Mouse (Mus musculus): ENCODE data around the gene Tbl3. TPM values are rescaled to one million over a fixed set of nuclear protein-coding genes. Genes with fewer than 3 reads are reported as not detected.
A peak's percentile ranks its signal among the peaks of the same experiment; 100 is the strongest.

Tbl3 gene
- polyA plus RNA-seq, 1 experiment from 2014 or later, result 50.5 TPM

GRCm38 (mm10) chr17:24744381-24744780, 36.9 kb upstream of the Tbl3 start:
- no peak overlapping the region for H3K9ac ChIP-seq (ENCODE audit: low read depth, low read length)
- no peaks in the 10 kb centered on the region for H3K4me1 ChIP-seq (replicated peaks; ENCODE audit: insufficient read depth, low read length)
- no peak overlapping the region for H3K4me2 ChIP-seq (ENCODE audit: low read length)
- DNase-seq (ENCODE audit: low spot score) (no peak), ATAC-seq (replicated peaks; ENCODE audit: low FRiP score, low read depth) (no peak)
- no peak overlapping the region for H3K4me3 ChIP-seq (replicated peaks; ENCODE audit: low read depth, low read length)
- 77% methylated on average over 3 of the region's 3 CpGs for WGBS
- no peaks in the 10 kb centered on the region for H3K27me3 ChIP-seq (ENCODE audit: insufficient read depth, low read length)
- no peak overlapping the region for H3K27ac ChIP-seq
- no peaks in the 10 kb centered on the region for H3K36me3 ChIP-seq (ENCODE audit: insufficient read depth, low read length)
- no peak for TF ChIP-seq CTCF (IDR thresholded peaks at IDR 0.05; ENCODE audit: low read depth)
- H3K9me3 ChIP-seq (replicated peaks; ENCODE audit: low read length), result no peaks in the 10 kb centered on the region

- no peak overlapping the region for H3K4me2 ChIP-seq (ENCODE audit: low read length)
- WGBS, result 69% methylated on average over 5 of the region's 5 CpGs
- no peaks in the 10 kb centered on the region for H3K36me3 ChIP-seq (ENCODE audit: insufficient read depth, low read length)
- H3K27me3 ChIP-seq (ENCODE audit: insufficient read depth, low read length), result no peaks in the 10 kb centered on the region
- H3K9ac ChIP-seq (ENCODE audit: low read depth, low read length), result no peak overlapping the region
- DNase-seq (ENCODE audit: low spot score) (no peak), ATAC-seq (replicated peaks; ENCODE audit: low FRiP score, low read depth) (no peak)
- no peak for TF ChIP-seq CTCF (IDR thresholded peaks at IDR 0.05; ENCODE audit: low read depth)
- no peaks in the 10 kb centered on the region for H3K9me3 ChIP-seq (replicated peaks; ENCODE audit: low read length)
- H3K4me3 ChIP-seq (replicated peaks; ENCODE audit: low read depth, low read length), result no peak overlapping the region
- no peak overlapping the region for H3K27ac ChIP-seq
- H3K4me1 ChIP-seq (replicated peaks; ENCODE audit: insufficient read depth, low read length), result no peaks in the 10 kb centered on the region
These were observed 36.4 kb upstream of the Tbl3 start for GRCm38 (mm10) chr17:24743896-24744295.

DNA sequence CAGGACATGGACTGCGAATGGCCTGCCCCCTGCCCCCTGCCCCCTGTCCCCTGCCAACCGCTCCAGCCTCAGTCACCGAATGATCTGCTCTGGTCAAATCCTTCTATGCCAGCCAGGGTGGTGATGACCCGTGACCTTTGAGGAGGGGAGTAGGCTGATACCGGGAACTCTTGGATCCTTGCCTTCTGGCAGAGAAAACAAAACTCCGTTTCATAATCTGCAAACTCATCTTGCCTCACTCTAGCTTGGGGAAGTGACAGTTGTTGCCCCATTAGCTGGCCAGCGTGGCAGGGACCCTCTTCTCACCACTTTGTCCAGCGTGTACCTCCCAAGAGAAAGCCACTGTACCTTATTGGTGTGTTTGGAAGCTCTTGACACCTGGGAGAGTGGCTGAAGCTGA, 34.8 kb upstream of the Tbl3 start:
- TF ChIP-seq CTCF (IDR thresholded peaks at IDR 0.05; ENCODE audit: low read depth), result no peak
- H3K4me3 ChIP-seq (replicated peaks; ENCODE audit: low read depth, low read length), result no peak overlapping the region
- H3K4me1 ChIP-seq (replicated peaks; ENCODE audit: insufficient read depth, low read length), result peaks cover 1% of the 10 kb centered on the region; the same call in 1 of the 2 replicates
- H3K9ac ChIP-seq (ENCODE audit: low read depth, low read length), result no peak overlapping the region
- no peaks in the 10 kb centered on the region for H3K27me3 ChIP-seq (ENCODE audit: insufficient read depth, low read length)
- no peak for DNase-seq (ENCODE audit: low spot score)
- no peak for ATAC-seq (replicated peaks; ENCODE audit: low FRiP score, low read depth)
- 76% methylated on average over 8 of the region's 8 CpGs for WGBS
- H3K36me3 ChIP-seq (ENCODE audit: insufficient read depth, low read length), result no peaks in the 10 kb centered on the region
- no peak overlapping the region for H3K27ac ChIP-seq
- no peaks in the 10 kb centered on the region for H3K9me3 ChIP-seq (replicated peaks; ENCODE audit: low read length)
- H3K4me2 ChIP-seq (ENCODE audit: low read length), result no peak overlapping the region

DNA sequence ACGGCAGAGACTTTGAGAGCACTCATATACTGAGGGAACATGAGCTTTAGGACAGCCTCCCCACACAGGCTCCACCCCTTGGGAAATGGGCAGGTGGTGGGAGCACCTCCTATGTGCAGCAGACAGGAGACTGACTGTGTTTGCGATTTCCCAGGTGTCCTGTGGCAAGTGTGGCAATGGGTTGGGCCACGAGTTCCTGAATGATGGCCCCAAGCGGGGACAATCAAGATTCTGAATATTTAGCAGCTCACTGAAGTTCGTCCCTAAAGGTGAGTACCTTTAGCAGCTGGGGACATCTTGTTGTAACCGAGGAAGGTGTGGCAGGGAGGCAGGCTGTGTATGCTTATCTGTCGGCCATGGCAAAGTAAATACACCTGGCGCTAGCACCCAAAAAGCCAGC, 32.5 kb upstream of the Tbl3 start:
- 87% methylated on average over 8 of the region's 8 CpGs for WGBS
- TF ChIP-seq CTCF (IDR thresholded peaks at IDR 0.05; ENCODE audit: low read depth), result no peak
- no peak overlapping the region for H3K4me3 ChIP-seq (replicated peaks; ENCODE audit: low read depth, low read length)
- no peaks in the 10 kb centered on the region for H3K9me3 ChIP-seq (replicated peaks; ENCODE audit: low read length)
- H3K36me3 ChIP-seq (ENCODE audit: insufficient read depth, low read length), result no peaks in the 10 kb centered on the region
- H3K27ac ChIP-seq, result no peak overlapping the region
- no peak for ATAC-seq (replicated peaks; ENCODE audit: low FRiP score, low read depth)
- no peak overlapping the region for H3K4me2 ChIP-seq (ENCODE audit: low read length)
- DNase-seq (ENCODE audit: low spot score), result no peak
- no peak overlapping the region for H3K9ac ChIP-seq (ENCODE audit: low read depth, low read length)
- no peaks in the 10 kb centered on the region for H3K27me3 ChIP-seq (ENCODE audit: insufficient read depth, low read length)
- peaks cover 13% of the 10 kb centered on the region for H3K4me1 ChIP-seq (replicated peaks; ENCODE audit: insufficient read depth, low read length)

DNA sequence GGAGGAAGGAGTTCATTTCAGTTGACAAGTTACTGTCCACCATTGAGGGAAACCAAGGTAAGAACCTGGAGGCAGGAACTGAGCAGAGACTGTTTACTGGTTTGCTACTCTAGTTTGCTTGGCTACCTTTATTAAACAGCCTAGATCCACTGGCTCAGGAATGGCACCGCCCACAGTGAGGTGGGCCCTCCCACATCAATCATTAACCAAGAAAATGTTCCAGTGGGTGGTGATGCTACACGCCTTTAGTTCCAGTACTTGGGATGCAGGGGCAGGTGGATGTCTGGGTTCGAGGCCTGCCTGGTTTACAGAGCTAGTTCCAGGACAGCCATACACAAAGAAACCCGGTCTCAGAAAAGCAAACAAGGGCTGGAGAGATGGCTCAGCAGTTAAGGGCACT, 30.8 kb upstream of the Tbl3 start:
- peaks cover 13% of the 10 kb centered on the region for H3K4me1 ChIP-seq (replicated peaks; ENCODE audit: insufficient read depth, low read length)
- H3K36me3 ChIP-seq (ENCODE audit: insufficient read depth, low read length), result no peaks in the 10 kb centered on the region
- no peak for TF ChIP-seq CTCF (IDR thresholded peaks at IDR 0.05; ENCODE audit: low read depth)
- no peak overlapping the region for H3K4me3 ChIP-seq (replicated peaks; ENCODE audit: low read depth, low read length)
- WGBS, result 74% methylated on average over 4 of the region's 4 CpGs
- H3K27me3 ChIP-seq (ENCODE audit: insufficient read depth, low read length), result no peaks in the 10 kb centered on the region
- no peak overlapping the region for H3K9ac ChIP-seq (ENCODE audit: low read depth, low read length)
- no peak for DNase-seq (ENCODE audit: low spot score)
- H3K4me2 ChIP-seq (ENCODE audit: low read length), result no peak overlapping the region
- no peak for ATAC-seq (replicated peaks; ENCODE audit: low FRiP score, low read depth)
- no peak overlapping the region for H3K27ac ChIP-seq
- H3K9me3 ChIP-seq (replicated peaks; ENCODE audit: low read length), result no peaks in the 10 kb centered on the region

- no peak for ATAC-seq (replicated peaks; ENCODE audit: low FRiP score, low read depth)
- no peak for DNase-seq (ENCODE audit: low spot score)
- Histone ChIP-seq H3K36me3 (ENCODE audit: insufficient read depth, low read length) (no peaks in the 10 kb centered on the region), H3K27me3 (ENCODE audit: insufficient read depth, low read length) (no peaks in the 10 kb centered on the region), H3K4me3 (replicated peaks; ENCODE audit: low read depth, low read length) (peak overlapping the region; percentile 66), H3K4me2 (ENCODE audit: low read length) (peak overlapping the region; percentile 94), H3K4me1 (replicated peaks; ENCODE audit: insufficient read depth, low read length) (peaks cover 13% of the 10 kb centered on the region), H3K9ac (ENCODE audit: low read depth, low read length) (peak overlapping the region; percentile 70), H3K9me3 (replicated peaks; ENCODE audit: low read length) (no peaks in the 10 kb centered on the region), H3K27ac (peak overlapping the region; percentile 72; the same call in 1 of the 2 replicates)
- TF ChIP-seq CTCF (IDR thresholded peaks at IDR 0.05; ENCODE audit: low read depth), result peak; percentile 32; the same call in 1 of the 2 replicates
- WGBS, result 22% methylated on average over 8 of the region's 8 CpGs
These were observed 29.8 kb upstream of the Tbl3 start for GRCm38 (mm10) chr17:24737135-24737810.
